Mouse (Mus musculus) left cerebral cortex, postnatal 10 days (tissue): Measurements from ENCODE around the gene Ap1m1. TPM values are rescaled to one million over a fixed set of nuclear protein-coding genes. Genes with fewer than 3 reads are reported as not detected.

Experiments
- DNase-seq, 2 experiments: peaks; one replicate each; pipeline ENCODE4 v3.0.0; 2021 to 2022; ENCODE audit warnings: low spot score in 2 of 2, mixed read lengths in 1 of 2; ENCODE audit errors: extremely low spot score in 1 of 2
- intact Hi-C: fragments of 180-260 bp; cut with DNase I; formaldehyde crosslinking; loops from one replicate; pipeline ENCODE4 v1.15.1; 2025
- total RNA-seq, 2 experiments: library from RNA; stranded (reverse); gene quantifications; 2 replicates each; pipeline ENCODE4 v1.2.3; 2021

The Ap1m1 gene
- total RNA-seq, 2 experiments from 2014 or later = 115 to 119 TPM

DNA sequence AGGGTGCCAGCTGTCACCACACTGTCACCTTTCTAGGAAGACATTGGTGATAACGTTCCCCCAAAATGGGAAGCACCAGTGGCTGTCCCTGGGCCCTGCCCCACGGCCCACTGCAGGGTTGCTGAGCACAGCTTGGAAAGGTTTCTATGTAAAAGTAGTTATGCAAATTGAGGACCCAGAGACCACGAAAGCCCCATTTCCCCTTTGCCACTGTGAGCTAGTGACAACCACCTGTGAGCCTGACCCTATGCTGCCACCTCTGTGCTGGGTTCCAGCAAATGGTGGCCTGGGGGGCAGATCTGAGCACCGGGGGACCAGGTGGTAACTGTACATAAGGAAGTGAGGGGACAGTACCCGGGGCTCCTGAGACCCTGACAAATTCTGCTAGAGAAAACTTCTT, 34.0 kb downstream of the Ap1m1 start:
- intact Hi-C loops = no loop called here
- no peak for DNase-seq

DNA sequence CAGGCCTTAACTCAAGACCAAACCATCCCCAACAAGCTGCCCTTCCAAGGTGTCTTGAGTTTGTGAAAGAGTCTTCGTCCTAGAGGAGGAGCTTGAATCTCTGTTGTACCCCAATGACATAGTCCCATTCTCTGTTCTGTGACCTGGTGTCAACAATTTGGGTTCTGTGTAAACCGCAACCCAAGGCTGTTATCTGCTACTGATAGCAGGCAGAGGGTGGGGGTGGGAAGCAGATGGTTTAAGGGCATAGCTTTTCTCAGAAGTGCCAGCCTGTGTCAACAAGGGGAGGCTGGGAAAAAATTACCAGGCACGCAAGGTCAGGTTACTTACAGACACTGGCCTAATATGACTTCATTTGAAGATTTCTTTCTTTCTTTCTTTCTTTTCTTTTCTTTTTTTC, 37.4 kb downstream of the Ap1m1 start:
- intact Hi-C loops = no loop called here
- DNase-seq = no peak

DNA sequence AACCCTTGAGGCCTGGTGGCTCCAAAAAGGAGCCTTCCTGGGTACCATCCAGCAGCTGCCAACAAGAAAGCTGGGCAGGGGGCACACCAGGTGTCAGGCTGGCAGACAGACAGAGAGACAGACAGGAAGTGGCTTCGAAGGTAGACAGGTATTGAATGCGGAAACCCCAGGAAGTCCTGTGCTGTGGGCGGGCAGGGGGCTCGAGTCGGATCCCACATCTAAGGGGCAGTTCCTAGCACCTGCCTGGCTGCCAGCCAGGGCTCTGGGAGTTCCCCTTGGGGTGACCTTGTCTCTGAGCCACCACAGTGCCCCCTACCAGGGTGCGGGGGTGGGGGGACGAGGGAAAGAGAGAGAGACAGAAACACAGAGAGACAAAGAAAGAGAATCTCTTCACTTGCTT, 39.3 kb downstream of the Ap1m1 start:
- peak in 1 of 2 experiments; percentile 32 for DNase-seq
- intact Hi-C loops = no loop called here

DNA sequence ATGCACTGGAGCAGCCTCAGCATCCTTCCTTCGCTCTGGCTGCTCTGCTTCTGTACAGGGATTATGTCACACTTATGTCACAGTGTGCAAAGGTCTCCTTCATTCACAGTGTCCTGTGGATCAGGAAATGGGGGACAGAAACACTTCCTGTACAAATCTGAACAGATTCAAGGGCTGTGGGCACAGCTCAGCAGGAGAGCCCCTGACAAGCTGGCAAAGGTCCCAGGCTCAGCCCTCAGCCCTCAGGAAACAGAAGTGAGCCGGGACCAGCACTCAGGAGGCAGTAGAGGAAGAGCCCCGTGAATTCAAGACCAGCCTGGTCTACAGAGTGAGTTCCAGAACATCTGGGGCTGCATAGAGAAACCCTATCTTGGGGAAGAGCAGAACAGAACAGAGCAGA, 41.8 kb downstream of the Ap1m1 start:
- intact Hi-C loops = no loop called here
- DNase-seq = peak in 1 of 2 experiments; percentile 83

DNA sequence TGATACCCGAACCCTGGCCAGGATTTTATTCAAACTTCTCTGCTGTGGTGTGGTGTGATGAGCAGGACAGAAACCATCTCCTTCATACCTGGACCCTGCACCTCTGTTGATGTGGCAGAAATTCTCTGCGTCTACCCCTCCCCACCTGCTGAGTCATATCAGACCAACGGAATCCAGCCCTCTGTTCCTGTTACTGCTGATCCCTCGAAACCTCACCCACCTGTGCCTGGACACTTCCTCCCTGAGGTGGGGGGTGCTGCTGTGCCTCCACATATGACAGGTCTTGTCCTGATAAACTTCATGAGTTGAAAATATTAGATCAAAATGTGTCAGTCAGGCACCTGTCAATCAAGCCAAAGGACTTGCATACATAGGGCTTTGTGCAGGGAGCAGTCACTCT, 45.5 kb downstream of the Ap1m1 start:
- DNase-seq = no peak
- intact Hi-C loops = no loop called here

DNA sequence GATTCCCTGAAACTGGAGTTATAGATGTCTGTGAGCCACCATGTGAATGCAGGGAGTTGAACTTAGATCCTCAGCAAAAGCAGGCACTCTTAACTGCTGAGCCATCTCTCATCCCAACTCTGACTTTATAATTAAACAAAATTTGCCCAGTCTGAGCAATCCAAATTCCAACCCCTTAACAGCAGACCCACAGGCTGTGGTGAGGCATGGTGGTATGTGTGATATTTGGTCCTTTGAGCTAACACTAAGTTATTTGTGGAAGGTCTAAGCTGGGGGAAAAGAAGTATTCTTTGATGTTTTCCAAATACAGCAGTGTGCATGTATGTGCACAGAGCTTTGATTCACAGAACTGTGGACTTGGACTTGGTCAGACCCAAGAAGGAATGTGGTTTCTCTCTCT, 49.2 kb downstream of the Ap1m1 start:
- intact Hi-C loops = no loop called here
- no peak for DNase-seq

DNA sequence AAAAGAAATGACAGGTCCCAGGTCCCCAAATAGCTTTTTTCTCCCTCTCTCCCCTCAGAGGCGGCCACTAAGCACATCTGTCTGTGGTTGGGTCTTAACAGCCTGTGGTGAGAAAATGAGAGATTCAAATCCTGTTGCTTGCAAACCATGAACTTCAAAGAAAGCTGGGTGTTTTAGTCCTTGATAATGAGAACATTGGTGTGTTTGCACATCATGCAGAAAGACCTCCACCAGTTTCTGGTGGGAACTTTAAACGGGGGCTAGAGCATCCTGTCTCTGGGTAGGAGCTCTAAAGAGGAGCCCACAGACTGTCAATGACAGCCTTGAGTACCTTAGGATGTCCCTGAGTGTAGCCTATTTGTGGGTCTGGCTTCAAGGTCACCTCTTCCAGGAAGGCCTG, 51.3 kb downstream of the Ap1m1 start:
- intact Hi-C loops = no loop called here

DNA sequence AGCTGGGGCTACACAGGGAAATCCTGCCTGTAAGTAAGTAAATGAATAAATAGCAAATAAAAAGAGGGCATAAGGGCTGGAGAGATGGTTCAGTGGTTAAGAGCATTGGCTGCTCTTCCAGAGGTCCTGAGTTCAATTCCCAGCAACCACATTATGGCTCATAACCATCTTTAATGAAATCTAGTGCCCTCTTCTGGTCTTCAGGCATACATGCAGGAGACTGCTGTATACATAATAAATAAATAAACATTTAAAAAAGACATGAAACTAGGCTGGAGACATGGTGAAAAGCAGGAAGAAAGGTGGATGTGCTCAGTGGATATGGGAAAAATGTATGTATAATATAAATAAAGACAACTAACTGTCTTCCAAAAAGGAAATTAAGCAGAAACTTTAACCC, 53.5 kb downstream of the Ap1m1 start:
- intact Hi-C loops = no loop called here

More for the DNA sequence above, 51.3 kb downstream of the Ap1m1 start:
- no peak for DNase-seq

DNA sequence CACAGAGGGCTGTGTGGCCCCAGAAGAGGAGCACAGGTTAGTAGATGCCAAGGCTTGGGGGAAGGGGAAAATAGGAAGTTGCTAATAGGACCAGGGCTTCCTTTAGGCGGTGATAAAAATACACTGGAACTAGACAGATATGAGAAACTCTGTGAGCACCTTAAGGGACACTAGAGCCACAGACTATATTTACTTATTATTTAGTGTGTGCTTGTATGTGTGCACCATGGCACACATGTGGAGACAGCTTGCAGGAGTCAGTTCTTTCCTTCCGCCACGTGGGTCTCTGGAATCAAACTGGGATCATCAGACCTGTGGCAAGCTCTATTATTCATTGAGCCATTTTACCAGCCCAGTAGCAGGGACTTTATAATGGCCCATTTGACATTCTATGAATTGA, 55.3 kb downstream of the Ap1m1 start:
- intact Hi-C loops = no loop called here
- DNase-seq = no peak

More for the DNA sequence above, 53.5 kb downstream of the Ap1m1 start:
- no peak for DNase-seq

DNA sequence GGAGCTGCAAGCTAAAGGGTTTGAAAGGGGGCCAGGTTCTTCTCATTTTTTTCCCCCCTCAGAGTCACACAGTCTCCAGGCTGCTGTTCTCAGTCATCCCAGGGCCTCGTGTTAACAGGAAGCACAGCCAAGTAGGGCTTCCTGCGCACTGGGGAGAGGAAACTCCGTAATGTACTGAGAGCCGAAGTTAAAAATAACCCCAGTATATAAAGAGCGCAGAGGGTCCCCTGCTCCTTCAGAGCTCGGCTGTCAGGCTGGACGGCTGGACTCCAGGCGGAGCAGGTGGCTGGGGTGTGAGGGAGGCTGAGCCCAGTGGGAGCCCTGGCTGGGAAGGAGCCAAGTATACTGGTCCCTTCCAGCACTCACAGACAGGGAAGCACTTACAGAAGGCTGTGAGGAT, 55.9 kb downstream of the Ap1m1 start:
- peak; percentile 70 to 95 for DNase-seq
- intact Hi-C loops = no loop called here

DNA sequence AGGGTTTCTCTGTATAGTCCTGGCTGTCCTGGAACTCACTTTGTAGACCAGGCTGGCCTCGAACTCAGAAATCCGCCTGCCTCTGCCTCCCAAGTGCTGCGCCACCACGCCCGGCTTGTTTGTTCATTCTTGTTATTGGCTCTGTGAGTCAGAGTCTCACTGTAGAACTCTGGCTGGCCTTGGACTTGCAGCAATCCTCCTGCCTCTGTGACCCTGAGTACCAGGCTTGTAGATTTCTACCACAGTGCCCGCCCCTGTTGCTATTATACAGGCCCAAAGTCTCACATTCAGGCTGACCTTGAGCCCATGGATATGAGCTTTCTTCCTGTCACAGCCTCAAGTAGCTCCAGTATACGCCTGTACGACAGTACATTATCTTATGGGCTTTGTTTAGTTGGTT, 56.7 kb downstream of the Ap1m1 start:
- intact Hi-C loops = no loop called here

DNA sequence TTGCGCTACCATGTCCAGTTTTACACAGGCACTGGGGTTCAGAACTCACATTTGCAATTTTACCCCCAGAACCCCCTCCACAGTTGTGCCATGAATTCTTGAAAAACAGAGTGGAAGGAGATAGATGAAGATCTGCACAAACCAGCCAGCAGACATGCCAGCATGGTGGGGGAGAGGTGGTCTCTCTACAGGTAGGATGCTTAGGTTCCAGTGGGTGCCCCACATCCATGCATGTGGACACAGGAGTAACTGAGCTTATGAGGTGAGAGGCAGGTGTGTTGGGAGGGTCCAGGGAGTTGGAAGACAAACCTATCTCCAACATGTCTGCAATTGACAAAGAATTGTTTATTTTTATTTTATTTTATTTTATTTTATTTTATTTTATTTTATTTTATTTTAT, 59.1 kb downstream of the Ap1m1 start:
- no peak for DNase-seq
- intact Hi-C loops = no loop called here

More for the DNA sequence above, 56.7 kb downstream of the Ap1m1 start:
- DNase-seq = no peak

DNA sequence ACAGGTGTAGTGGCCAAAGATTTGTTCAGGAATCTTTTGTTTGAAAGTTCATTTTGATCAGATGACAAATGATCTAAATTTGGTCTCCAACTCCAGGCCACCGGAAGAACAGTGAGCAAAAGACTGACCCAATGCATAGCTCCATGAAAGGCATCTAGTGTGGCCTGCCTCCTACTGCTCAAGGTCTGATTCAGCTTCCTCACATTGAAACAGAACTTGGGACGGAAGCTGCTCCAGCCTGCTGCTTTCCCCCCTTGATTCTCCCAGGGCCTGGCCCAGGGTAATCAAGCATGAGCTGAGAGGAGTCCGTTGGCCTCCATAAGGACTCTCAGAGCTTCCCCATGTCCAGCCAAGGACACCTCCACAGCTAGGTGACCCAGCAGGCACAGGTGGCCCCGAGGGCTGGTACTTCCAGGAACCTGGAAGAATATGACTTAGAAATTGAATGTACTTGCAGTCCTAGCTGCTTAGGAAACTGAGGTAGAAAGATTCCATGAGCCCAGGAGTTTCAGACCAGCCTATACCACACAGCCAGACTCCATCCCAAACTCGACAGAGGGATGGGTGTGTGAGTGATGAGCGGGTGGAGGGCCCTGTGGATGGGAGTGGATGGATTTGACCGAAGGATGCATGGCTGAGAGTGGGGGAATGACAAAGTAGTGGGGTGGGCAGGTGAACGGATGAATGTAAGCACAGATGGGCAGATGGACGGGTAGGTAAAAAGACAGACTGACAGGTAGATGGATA, 61.0 kb downstream of the Ap1m1 start:
- intact Hi-C loops = no loop called here
- no peak for DNase-seq

DNA sequence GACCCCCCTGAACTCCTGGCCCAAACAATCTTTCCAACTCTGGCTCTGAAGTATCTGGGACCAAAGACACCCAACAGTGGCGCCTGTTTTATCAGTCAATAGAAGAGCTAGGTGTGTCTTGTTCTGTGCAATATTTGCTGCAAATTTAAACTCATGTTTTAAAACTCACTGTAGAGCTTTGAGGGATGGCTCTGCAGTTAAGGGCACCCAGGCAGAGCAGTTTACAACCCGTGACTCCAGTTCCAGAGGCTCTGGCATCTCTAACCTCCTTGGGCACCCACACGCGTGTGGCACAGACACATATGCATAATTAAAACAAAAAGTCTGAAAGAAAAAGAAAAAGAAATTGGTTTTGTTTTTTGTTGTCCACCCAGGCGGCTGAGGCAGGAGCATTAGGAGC, 61.7 kb downstream of the Ap1m1 start:
- intact Hi-C loops = no loop called here
- no peak for DNase-seq

DNA sequence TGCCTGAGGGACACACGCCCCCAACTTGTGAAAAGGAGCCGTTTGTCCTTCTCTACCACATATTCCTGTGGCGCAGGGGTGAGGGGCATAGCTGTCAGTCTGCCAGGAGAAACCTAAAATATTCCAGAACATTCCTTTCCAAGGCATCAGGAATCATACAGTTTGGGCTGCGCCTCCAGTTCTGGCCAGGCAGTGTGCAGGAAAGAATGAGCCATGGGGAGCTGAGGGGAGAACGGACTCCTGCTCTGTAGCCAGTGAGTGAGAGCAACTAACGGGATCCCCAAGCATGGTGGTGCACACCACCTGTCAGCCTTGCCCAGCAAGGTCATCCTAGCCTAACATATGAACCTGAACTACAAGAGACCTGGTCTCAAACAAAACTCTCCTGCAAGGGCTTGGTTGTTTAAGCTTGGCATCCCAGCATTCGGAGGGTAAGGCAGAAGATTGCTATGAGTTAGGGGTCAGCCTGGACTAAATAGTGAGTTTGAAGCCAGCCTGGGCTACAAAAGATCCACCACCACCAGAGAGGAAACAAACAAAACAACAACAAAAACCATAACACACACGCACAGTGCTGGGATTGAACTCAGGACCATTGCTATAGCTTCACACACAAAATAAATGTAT, 63.3 kb downstream of the Ap1m1 start:
- no peak for DNase-seq
- intact Hi-C loops = no loop called here

DNA sequence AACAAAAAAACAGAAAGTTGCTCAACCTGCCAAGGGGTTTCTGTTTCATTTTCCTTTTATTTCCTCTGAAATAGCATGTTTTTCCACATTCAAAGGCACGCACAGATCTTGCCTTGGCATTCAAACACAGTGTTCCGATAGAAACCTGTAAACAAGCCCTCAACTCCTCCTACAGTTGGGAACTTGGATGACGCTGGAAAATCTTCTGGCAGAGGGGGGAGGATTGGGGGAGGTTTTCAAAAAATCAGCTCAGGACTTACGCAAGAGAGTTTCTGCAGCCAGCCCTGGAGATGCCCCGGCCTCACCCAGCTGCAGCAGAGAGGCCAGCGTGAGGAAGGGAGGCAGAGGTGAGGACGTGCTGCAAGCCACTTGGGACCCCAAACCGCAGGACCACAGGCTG, 63.8 kb downstream of the Ap1m1 start:
- peak in 1 of 2 experiments; percentile 72 for DNase-seq
- intact Hi-C loops = no loop called here

DNA sequence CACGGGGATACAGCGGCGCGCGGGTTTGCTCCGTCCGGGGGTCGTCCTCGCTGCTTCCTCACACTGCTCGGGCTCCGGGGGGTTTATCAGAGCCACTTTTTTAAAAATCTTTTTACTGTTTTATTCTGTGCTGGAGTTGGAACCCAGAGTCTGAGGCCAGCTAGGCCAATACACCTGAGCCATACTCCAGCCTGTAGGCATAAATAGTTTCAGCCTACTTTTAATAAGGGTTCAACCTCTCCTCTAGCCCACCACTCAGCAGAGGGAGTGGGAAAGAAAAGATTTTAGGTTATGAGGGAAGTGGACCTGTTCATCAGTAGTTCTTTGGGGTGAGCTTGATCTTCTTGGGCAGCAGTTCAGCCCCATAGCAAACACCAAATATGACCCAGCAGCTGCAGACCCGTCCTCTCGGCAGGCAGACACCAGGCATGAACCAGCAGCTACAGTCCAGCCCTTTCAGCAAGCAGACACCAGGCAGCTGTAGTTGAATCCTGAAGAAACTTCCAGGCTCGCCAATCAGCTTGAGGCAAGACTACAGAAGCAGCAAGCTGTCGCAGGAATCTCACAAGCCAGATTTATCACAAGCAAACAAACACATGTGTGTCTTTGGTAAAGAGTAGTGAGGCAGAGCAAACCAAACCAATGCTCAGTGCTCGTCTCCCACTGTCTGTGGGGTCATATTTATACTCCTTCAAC, 65.5 kb downstream of the Ap1m1 start, which contains the start of gene Gm10282:
TSS of gene Gm10282 (minus strand) at position 51 of the 696 bp plus-strand sequence.
- intact Hi-C loops = no loop called here
- DNase-seq = no peak

DNA sequence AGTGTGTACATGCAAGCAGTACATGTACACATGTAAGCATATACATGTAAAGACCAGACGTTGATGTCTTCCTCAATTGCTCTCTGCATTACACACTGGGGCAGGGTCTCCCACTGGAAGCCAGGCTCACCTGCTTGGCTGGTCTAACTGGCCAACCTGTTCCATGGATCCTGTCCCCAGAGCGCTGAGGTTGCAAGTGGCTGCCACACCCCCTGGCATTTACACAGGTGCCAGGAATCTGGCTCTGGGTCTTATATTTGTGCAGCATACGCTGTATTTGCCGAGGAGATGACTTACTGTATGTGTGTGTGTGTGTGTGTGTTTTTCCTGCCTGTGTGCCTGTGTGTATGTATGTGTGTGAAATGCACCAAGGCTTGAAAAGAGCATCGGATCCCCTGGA, 67.1 kb downstream of the Ap1m1 start:
- intact Hi-C loops = no loop called here
- DNase-seq = no peak
